8 mouse cellular contexts compared by ENCODE assay signal in genomic region chr3:51170225-51170852, GRCm38 (mm10). TPM values are rescaled to one million over a fixed set of nuclear protein-coding genes. Genes with fewer than 3 reads are reported as not detected.
DNase-seq lines count a peak whose midpoint lies in the region; ATAC-seq and TF ChIP-seq lines count a peak whose summit lies in the region.

No protein-coding gene starts in this region.

- H3K36me3 ChIP-seq in kidney, embryonic 14.5 days (ENCODE audit: control insufficient read depth, insufficient read depth, low read length): no peaks in the 10 kb centered on the region
- H3K36me3 ChIP-seq in limb, embryonic 14.5 days (ENCODE audit: control insufficient read depth, insufficient read depth, low read length): no peaks in the 10 kb centered on the region
- no peaks in the 10 kb centered on the region for H3K36me3 ChIP-seq in stomach, embryonic 14.5 days (ENCODE audit: control insufficient read depth, insufficient read depth, low read length)

- H3K4me1 ChIP-seq in kidney, embryonic 14.5 days (ENCODE audit: control insufficient read depth, insufficient read depth, low read length): no peaks in the 10 kb centered on the region
- no peaks in the 10 kb centered on the region for H3K4me1 ChIP-seq in limb, embryonic 14.5 days (ENCODE audit: control insufficient read depth, insufficient read depth, low read length)
- H3K4me1 ChIP-seq in stomach, embryonic 14.5 days (ENCODE audit: control insufficient read depth, insufficient read depth, low read length): 0 out of 2 replicates have a peak, but pooled peaks cover 8% of the 10 kb centered on the region

- H3K9me3 ChIP-seq in kidney, embryonic 14.5 days (ENCODE audit: control insufficient read depth, low read length): no peaks in the 10 kb centered on the region
- H3K9me3 ChIP-seq in limb, embryonic 14.5 days (ENCODE audit: control insufficient read depth, low read length): no peaks in the 10 kb centered on the region
- no peaks in the 10 kb centered on the region for H3K9me3 ChIP-seq in stomach, embryonic 14.5 days (ENCODE audit: control insufficient read depth, low read depth, low read length)

- no peak for TF ChIP-seq POLR2A in limb, embryonic 14.5 days (IDR thresholded peaks at IDR 0.05; ENCODE audit: borderline replicate concordance, extremely low read depth, insufficient read depth, insufficient read length)

- ATAC-seq in kidney, embryonic 14.5 days (ENCODE audit: low FRiP score, low TSS enrichment): peak; percentile 66; the same call in 1 of the 2 replicates
- peak; percentile 57; the same call in 1 of the 2 replicates for ATAC-seq in limb, embryonic 14.5 days (ENCODE audit: low FRiP score, low read depth)
- peak; percentile 28; the same call in 1 of the 2 replicates for ATAC-seq in stomach, embryonic 14.5 days (ENCODE audit: insufficient number of reproducible peaks, insufficient read depth, low FRiP score, low read depth)

- no peaks in the 10 kb centered on the region for H3K27me3 ChIP-seq in kidney, embryonic 14.5 days (ENCODE audit: control insufficient read depth, insufficient read depth, low read length)
- no peaks in the 10 kb centered on the region for H3K27me3 ChIP-seq in limb, embryonic 14.5 days (ENCODE audit: control insufficient read depth, insufficient read depth, low read length)
- no peaks in the 10 kb centered on the region for H3K27me3 ChIP-seq in stomach, embryonic 14.5 days (ENCODE audit: control insufficient read depth, insufficient read depth, low read length)

- DNase-seq in 3T3-L1 (ENCODE audit: low read depth, low spot score): peak; percentile 87
- peak; percentile 86 for DNase-seq in adrenal gland, adult 2 months
- DNase-seq in embryo, embryonic 10.5 days (ENCODE audit: low spot score): peak; percentile 85
- peak; percentile 65 to 78 for DNase-seq in gastrocnemius, postnatal 36 days
- peak; percentile 63 for DNase-seq in limb, embryonic 14.5 days (ENCODE audit: low spot score)
- peak; percentile 84 for DNase-seq in neural tube, embryonic 10.5 days (ENCODE audit: extremely low spot score, low spot score)

- 36% methylated on average over 19 of the region's 19 CpGs for WGBS in kidney, embryonic 14.5 days
- 30% methylated on average over 19 of the region's 19 CpGs for WGBS in limb, embryonic 14.5 days
- WGBS in stomach, embryonic 14.5 days: 28% methylated on average over 19 of the region's 19 CpGs

- intact Hi-C loops in gastrocnemius, postnatal 36 days (cut with DNase I): no loop called here

- H3K4me2 ChIP-seq in kidney, embryonic 14.5 days (replicated peaks; ENCODE audit: low read depth, low read length): no peak overlapping the region
- no peak overlapping the region for H3K4me2 ChIP-seq in limb, embryonic 14.5 days (replicated peaks; ENCODE audit: low read depth, low read length, severe bottlenecking)
- H3K4me2 ChIP-seq in stomach, embryonic 14.5 days (replicated peaks; ENCODE audit: low read depth, low read length): no peak overlapping the region

- no peak overlapping the region for H3K4me3 ChIP-seq in kidney, embryonic 14.5 days (ENCODE audit: low read length)
- H3K4me3 ChIP-seq in limb, embryonic 14.5 days (replicated peaks; ENCODE audit: low read length): no peak overlapping the region
- H3K4me3 ChIP-seq in stomach, embryonic 14.5 days (ENCODE audit: low read depth, low read length): no peak overlapping the region

- no peak overlapping the region for H3K9ac ChIP-seq in kidney, embryonic 14.5 days (ENCODE audit: low read depth, low read length)
- H3K9ac ChIP-seq in limb, embryonic 14.5 days (ENCODE audit: low read depth, low read length, severe bottlenecking): no peak overlapping the region
- no peak overlapping the region for H3K9ac ChIP-seq in stomach, embryonic 14.5 days (replicated peaks; ENCODE audit: low read depth, low read length)

- H3K27ac ChIP-seq in kidney, embryonic 14.5 days (ENCODE audit: low read depth, low read length): no peak overlapping the region
- no peak overlapping the region for H3K27ac ChIP-seq in limb, embryonic 14.5 days (replicated peaks; ENCODE audit: low read depth, low read length)
- H3K27ac ChIP-seq in stomach, embryonic 14.5 days (ENCODE audit: low read length): no peak overlapping the region

RNA-seq across cellular contexts. Expression of gene Noct, which starts 53.9 kb away (rescaled TPM):
- 10 to 100 TPM; 37.4 to 45.0 TPM for total RNA-seq in adrenal gland, adult 2 months (2021)
- polyA plus RNA-seq in adrenal gland, adult 2 months (2012; rRNA removed): 19.5 and 28.5 TPM in 2 replicates
- total RNA-seq in gastrocnemius, postnatal 36 days (2021): 10 to 100 TPM; 24.1 to 37.6 TPM
- polyA plus RNA-seq in kidney, embryonic 14.5 days (2014; fragmentation: Nextera tagmentation; extraction: Ambion mirVana): 8.0 and 10.4 TPM in 2 replicates
- polyA plus RNA-seq in limb, embryonic 14.5 days (2012; rRNA removed): 18.0 and 23.3 TPM in 2 replicates
- 10.0 and 11.7 TPM in 2 replicates for polyA plus RNA-seq in limb, embryonic 14.5 days (2014; fragmentation: Nextera tagmentation; extraction: Ambion mirVana)
- 8.3 and 11.6 TPM in 2 replicates for polyA plus RNA-seq in stomach, embryonic 14.5 days (2014; fragmentation: Nextera tagmentation; extraction: Ambion mirVana)
